In genomic region chr5:25769006-25769405, GRCm38 (mm10) we compare ENCODE assay signal across 12 mouse cellular contexts. TPM values are rescaled to one million over a fixed set of nuclear protein-coding genes. Genes with fewer than 3 reads are reported as not detected.
DNase-seq lines count a peak whose midpoint lies in the region; ATAC-seq and TF ChIP-seq lines count a peak whose summit lies in the region.
"Had no signal": no experiment of that assay in that cellular context is flagged by ENCODE, and none has a peak within 500 bp of the region (broad histone marks: within the 10 kb centered on the region; RNA-seq: fewer than 3 reads in every experiment).

No protein-coding gene starts in this region.

- no peak for TF ChIP-seq CTCF in heart, postnatal 0 days (IDR thresholded peaks at IDR 0.05; ENCODE audit: low read depth)
- TF ChIP-seq CTCF in layer of hippocampus, adult 2 months (conservative IDR thresholded peaks at IDR 0.05) = no peak

- WGBS in heart, postnatal 0 days = 76% methylated on average over 17 of the region's 17 CpGs
- 70% methylated on average over 17 of the region's 17 CpGs for WGBS in embryonic facial prominence, embryonic 12.5 days
- 79% methylated on average over 17 of the region's 17 CpGs for WGBS in limb, embryonic 12.5 days

- intact Hi-C loops in left cerebral cortex, postnatal 25 days (cut with DNase I) = no loop called here

- no peak overlapping the region for H3K9ac ChIP-seq in heart, postnatal 0 days (replicated peaks; ENCODE audit: low read depth, low read length)
- no peak overlapping the region for H3K9ac ChIP-seq in embryonic facial prominence, embryonic 12.5 days
- no peak overlapping the region for H3K9ac ChIP-seq in limb, embryonic 12.5 days (replicated peaks)
- H3K9ac ChIP-seq: liver, embryonic 14.5 days; neural tube, embryonic 12.5 days had no signal

- H3K27me3 ChIP-seq in heart, postnatal 0 days (ENCODE audit: control insufficient read depth, insufficient read depth, low read length) = no peaks in the 10 kb centered on the region
- no peaks in the 10 kb centered on the region for H3K27me3 ChIP-seq in embryonic facial prominence, embryonic 12.5 days
- H3K27me3 ChIP-seq in limb, embryonic 12.5 days = no peaks in the 10 kb centered on the region
- H3K27me3 ChIP-seq: neural tube, embryonic 12.5 days had no signal

- no peaks in the 10 kb centered on the region for H3K4me1 ChIP-seq in heart, postnatal 0 days (ENCODE audit: control insufficient read depth, insufficient read depth)
- H3K4me1 ChIP-seq in embryonic facial prominence, embryonic 12.5 days = no peaks in the 10 kb centered on the region
- no peaks in the 10 kb centered on the region for H3K4me1 ChIP-seq in limb, embryonic 12.5 days (replicated peaks)
- H3K4me1 ChIP-seq: neural tube, embryonic 12.5 days had no signal

- no peaks in the 10 kb centered on the region for H3K9me3 ChIP-seq in heart, postnatal 0 days (replicated peaks; ENCODE audit: control insufficient read depth, low read length)
- no peaks in the 10 kb centered on the region for H3K9me3 ChIP-seq in embryonic facial prominence, embryonic 12.5 days
- H3K9me3 ChIP-seq in limb, embryonic 12.5 days = peaks cover 6% of the 10 kb centered on the region; the same call in 1 of the 2 replicates

- peak overlapping the region; percentile 31 for H3K4me2 ChIP-seq in heart, postnatal 0 days (ENCODE audit: low read depth, low read length)
- peak overlapping the region; percentile 40 for H3K4me2 ChIP-seq in embryonic facial prominence, embryonic 12.5 days (replicated peaks)
- peak overlapping the region; percentile 47 for H3K4me2 ChIP-seq in limb, embryonic 12.5 days
- H3K4me2 ChIP-seq: neural tube, embryonic 12.5 days had no signal

- H3K4me3 ChIP-seq in heart, postnatal 0 days (ENCODE audit: low read depth, low read length) = peak overlapping the region; percentile 7; the same call in 1 of the 2 replicates
- H3K4me3 ChIP-seq in embryonic facial prominence, embryonic 12.5 days = peak overlapping the region; percentile 22
- H3K4me3 ChIP-seq in limb, embryonic 12.5 days (replicated peaks) = peak overlapping the region; percentile 24; the same call in 1 of the 2 replicates
- H3K4me3 ChIP-seq in layer of hippocampus, adult 2 months = no peak overlapping the region
- H3K4me3 ChIP-seq: erythroblast, embryonic 14.5 days; neural tube, embryonic 12.5 days had no signal

- no peaks in the 10 kb centered on the region for H3K36me3 ChIP-seq in heart, postnatal 0 days (replicated peaks; ENCODE audit: control insufficient read depth, insufficient read depth, low read length)
- no peaks in the 10 kb centered on the region for H3K36me3 ChIP-seq in embryonic facial prominence, embryonic 12.5 days
- no peaks in the 10 kb centered on the region for H3K36me3 ChIP-seq in limb, embryonic 12.5 days
- H3K36me3 ChIP-seq: neural tube, embryonic 12.5 days had no signal

- no peak for DNase-seq in heart, postnatal 0 days (ENCODE audit: low spot score)
- no peak for DNase-seq in heart, adult 18-20 months
- DNase-seq in ES-CJ7 (ENCODE audit: low read depth, low spot score) = peak; percentile 31
- DNase-seq in left cerebral cortex, postnatal 25 days (ENCODE audit: low spot score in 2 of 2) = no peak
- DNase-seq in layer of hippocampus, adult 2 months (ENCODE audit: low spot score in 2 of 2) = no peak
- DNase-seq: kidney, adult 11 months had no signal

- no peak for TF ChIP-seq EP300 in heart, postnatal 0 days (IDR thresholded peaks at IDR 0.05; ENCODE audit: low read depth)

- H3K27ac ChIP-seq in heart, postnatal 0 days (ENCODE audit: low read depth) = no peak overlapping the region
- H3K27ac ChIP-seq in embryonic facial prominence, embryonic 12.5 days = no peak overlapping the region
- H3K27ac ChIP-seq in limb, embryonic 12.5 days = no peak overlapping the region
- no peak overlapping the region for H3K27ac ChIP-seq in layer of hippocampus, adult 2 months
- H3K27ac ChIP-seq: liver, embryonic 14.5 days; neural tube, embryonic 12.5 days had no signal

- ATAC-seq in heart, postnatal 0 days (ENCODE audit: insufficient read depth, low read depth) = no peak
- ATAC-seq in embryonic facial prominence, embryonic 12.5 days (ENCODE audit: insufficient number of reproducible peaks, insufficient read depth, low FRiP score, low TSS enrichment) = no peak
- no peak for ATAC-seq in limb, embryonic 12.5 days (ENCODE audit: insufficient number of reproducible peaks, insufficient read depth, low FRiP score, low TSS enrichment, low read depth)
- ATAC-seq in erythroblast, adult 5-6 weeks (replicated peaks; ENCODE audit: low FRiP score, poor library complexity, severe bottlenecking) = no peak

RNA-seq across cellular contexts. Expression of gene Actr3b, which starts 9.2 kb away (rescaled TPM):
- 12.0 and 16.7 TPM in 2 replicates for total RNA-seq in heart, postnatal 0 days (2014; rRNA removed; ENCODE audit: low replicate concordance)
- polyA plus RNA-seq in heart, postnatal 0 days (2015; fragmentation: Nextera tagmentation; extraction: Ambion mirVana) = 27.6 and 29.4 TPM in 2 replicates
- 10 to 100 TPM; 41.9 to 47.6 TPM for total RNA-seq in heart, adult 18-20 months (2021)
- 4.6 and 5.1 TPM in 2 replicates for polyA plus RNA-seq in embryonic facial prominence, embryonic 12.5 days (2016; fragmentation: Nextera tagmentation; extraction: Ambion mirVana)
- 2.7 and 3.6 TPM in 2 replicates for polyA plus RNA-seq in limb, embryonic 12.5 days (2016; fragmentation: Nextera tagmentation; extraction: Ambion mirVana)
- total RNA-seq in erythroblast, adult 5-6 weeks (2015; ENCODE audit: low replicate concordance) = 2.5 TPM in 1 of 2 replicates, not detected in the other
- 0.84 TPM in 1 of 2 replicates, not detected in the other for total RNA-seq in erythroblast, adult 5-6 weeks (2017; ENCODE audit: low replicate concordance)
- total RNA-seq in left cerebral cortex, postnatal 25 days (2021) = 100 to 1,000 TPM; 131 to 132 TPM
- total RNA-seq in layer of hippocampus, adult 2 months (2021) = 100 to 1,000 TPM; 136 to 139 TPM
- polyA plus RNA-seq: erythroblast, embryonic 14.5 days had no signal
